Comparison of ENCODE assay signal across 8 mouse cellular contexts in the genomic region with DNA sequence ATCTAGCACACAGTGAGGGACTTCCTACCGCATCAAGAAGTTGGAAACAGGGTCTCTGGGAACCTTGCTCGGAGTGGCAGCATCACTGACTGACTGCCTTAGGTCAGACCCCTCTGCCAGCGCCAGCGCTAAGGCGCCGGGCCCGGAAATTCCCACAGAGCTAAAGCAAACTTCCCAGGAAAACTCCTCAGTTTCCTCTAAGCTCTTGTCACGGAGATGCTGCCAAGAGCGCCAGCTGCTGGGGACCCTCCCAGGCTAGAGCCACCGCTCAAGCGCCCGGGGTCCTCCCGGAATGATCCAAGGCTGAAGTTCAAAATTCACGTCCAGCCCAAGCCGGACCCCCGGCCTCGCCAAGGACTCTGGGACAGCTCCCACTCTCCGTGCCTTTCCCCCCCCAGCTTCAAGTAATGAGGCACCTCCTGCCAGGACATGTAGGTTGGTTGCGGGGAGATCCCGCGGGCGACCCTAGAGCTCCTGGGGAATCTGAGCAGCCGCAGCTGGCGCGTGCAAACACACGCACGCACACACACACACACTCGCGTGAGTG. TPM values are rescaled to one million over a fixed set of nuclear protein-coding genes. Genes with fewer than 3 reads are reported as not detected.
DNase-seq lines count a peak whose midpoint lies in the region; ATAC-seq and TF ChIP-seq lines count a peak whose summit lies in the region.

No protein-coding gene starts in this region.

- no peaks in the 10 kb centered on the region for H3K36me3 ChIP-seq in intestine, embryonic 16.5 days (ENCODE audit: control insufficient read depth, insufficient read depth, low read length)
- no peaks in the 10 kb centered on the region for H3K36me3 ChIP-seq in lung, embryonic 14.5 days (ENCODE audit: insufficient read depth)
- H3K36me3 ChIP-seq in small intestine, adult 2 months (ENCODE audit: control insufficient read depth, insufficient read depth, low read length), result no peaks in the 10 kb centered on the region

- peaks cover 42% of the 10 kb centered on the region for H3K4me1 ChIP-seq in intestine, embryonic 16.5 days (ENCODE audit: control insufficient read depth, insufficient read depth, low read length)
- peaks cover 16% of the 10 kb centered on the region for H3K4me1 ChIP-seq in lung, embryonic 14.5 days (ENCODE audit: insufficient read depth)
- peaks cover 25% of the 10 kb centered on the region for H3K4me1 ChIP-seq in small intestine, adult 2 months (ENCODE audit: control insufficient read depth, insufficient read depth, insufficient read length, low read length)

- no peaks in the 10 kb centered on the region for H3K27me3 ChIP-seq in intestine, embryonic 16.5 days (replicated peaks; ENCODE audit: control insufficient read depth, insufficient read depth, low read length)
- no peaks in the 10 kb centered on the region; the same call in 1 of the 2 replicates for H3K27me3 ChIP-seq in lung, embryonic 14.5 days (ENCODE audit: insufficient read depth, low read length)
- H3K27me3 ChIP-seq in small intestine, adult 2 months (ENCODE audit: control insufficient read depth, insufficient read depth, low read length), result no peaks in the 10 kb centered on the region

- H3K4me3 ChIP-seq in intestine, embryonic 16.5 days (ENCODE audit: low read length), result peak overlapping the region; percentile 90
- peak overlapping the region; percentile 76 for H3K4me3 ChIP-seq in lung, embryonic 14.5 days (ENCODE audit: low read depth, low read length)
- H3K4me3 ChIP-seq in small intestine, adult 2 months (ENCODE audit: low read depth, low read length), result peak overlapping the region; percentile 98

- peak; percentile 29; the same call in 1 of the 2 replicates for TF ChIP-seq POLR2A in small intestine, adult 2 months (IDR thresholded peaks at IDR 0.05; ENCODE audit: low read depth, low read length)

- peak overlapping the region; percentile 89 for H3K9ac ChIP-seq in intestine, embryonic 16.5 days (ENCODE audit: low read depth, low read length)
- peak overlapping the region; percentile 77 for H3K9ac ChIP-seq in lung, embryonic 14.5 days

- TF ChIP-seq CTCF in lung, embryonic 14.5 days (IDR thresholded peaks at IDR 0.05; ENCODE audit: low read depth), result no peak
- no peak for TF ChIP-seq CTCF in small intestine, adult 2 months (IDR thresholded peaks at IDR 0.05; ENCODE audit: extremely low read depth, insufficient read length, insufficient replicate concordance, low read depth, low read length)

- DNase-seq in thymus, postnatal 4 days, result peak; percentile 50
- DNase-seq in thymus, postnatal 25 days, result no peak
- DNase-seq in heart, adult 11 months, result peak; percentile 98
- DNase-seq in lung, embryonic 14.5 days, result peak; percentile 80
- no peak for DNase-seq in cerebellum, adult 9-10 months
- DNase-seq in cerebellum, postnatal 25 days, result no peak

- ATAC-seq in intestine, embryonic 16.5 days, result peak; percentile 8
- ATAC-seq in lung, embryonic 14.5 days (ENCODE audit: insufficient read depth), result 0 out of 2 replicates have a peak, but pooled peaks have one; percentile 13

- H3K4me2 ChIP-seq in intestine, embryonic 16.5 days (ENCODE audit: low read depth, low read length), result peak overlapping the region; percentile 85
- peak overlapping the region; percentile 98 for H3K4me2 ChIP-seq in lung, embryonic 14.5 days

- H3K9me3 ChIP-seq in intestine, embryonic 16.5 days (ENCODE audit: control insufficient read depth, low read length), result no peaks in the 10 kb centered on the region
- no peaks in the 10 kb centered on the region for H3K9me3 ChIP-seq in lung, embryonic 14.5 days (ENCODE audit: low read depth, low read length)

- WGBS in intestine, embryonic 16.5 days, result under 1% methylated on average over 29 of the region's 29 CpGs
- under 1% methylated on average over 29 of the region's 29 CpGs for WGBS in lung, embryonic 14.5 days
- 2% methylated on average over 29 of the region's 29 CpGs for WGBS in small intestine, adult 2 months

- H3K27ac ChIP-seq in intestine, embryonic 16.5 days (ENCODE audit: low read length), result peak overlapping the region; percentile 96
- peak overlapping the region; percentile 46 for H3K27ac ChIP-seq in lung, embryonic 14.5 days (ENCODE audit: low read depth)
- H3K27ac ChIP-seq in small intestine, adult 2 months (ENCODE audit: insufficient read depth, low read depth, low read length), result peak overlapping the region; percentile 96

RNA-seq across cellular contexts. Expression of gene Sox13, which starts 1.5 kb away (rescaled TPM):
- 5.5 and 7.0 TPM in 2 replicates for polyA plus RNA-seq in intestine, embryonic 16.5 days (2015; fragmentation: Nextera tagmentation; extraction: Ambion mirVana)
- 7.8 and 9.4 TPM in 2 replicates for polyA plus RNA-seq in lung, embryonic 14.5 days (2014; fragmentation: Nextera tagmentation; extraction: Ambion mirVana)
- 46.7 and 189 TPM in 2 replicates for polyA plus RNA-seq in small intestine, adult 2 months (2012; rRNA removed)

RNA-seq across cellular contexts. Expression of gene Etnk2, which starts 59.3 kb away (rescaled TPM):
- 3.0 and 3.5 TPM in 2 replicates for polyA plus RNA-seq in intestine, embryonic 16.5 days (2015; fragmentation: Nextera tagmentation; extraction: Ambion mirVana)
- polyA plus RNA-seq in lung, embryonic 14.5 days (2014; fragmentation: Nextera tagmentation; extraction: Ambion mirVana), result 2.8 and 3.7 TPM in 2 replicates
- polyA plus RNA-seq in small intestine, adult 2 months (2012; rRNA removed), result 0.20 and 1.0 TPM in 2 replicates

Comparison
In these comparisons a context has a peak if more than half of its experiments do, and no peak if none do; other contexts are left out.
1. DNase-seq: peak in thymus, postnatal 4 days (single experiment), heart, adult 11 months (single experiment) and lung, embryonic 14.5 days (single experiment); none in thymus, postnatal 25 days (single experiment), cerebellum, adult 9-10 months (single experiment) and cerebellum, postnatal 25 days (0 of 2).
2. H3K27ac ChIP-seq: peak in every context shown above with its lines; median percentile 96 in intestine, embryonic 16.5 days; 96 in small intestine, adult 2 months; 46 in lung, embryonic 14.5 days.
3. Peak in every context shown above with its lines, with median percentiles within 50 percentile points of each other: H3K4me3 ChIP-seq.